Mouse (Mus musculus) midbrain, embryonic 12.5 days (tissue): Measurements from ENCODE around the gene Atf6b. TPM values are rescaled to one million over a fixed set of nuclear protein-coding genes. Genes with fewer than 3 reads are reported as not detected.

Source experiments
- ATAC-seq: fragments of 200-750 bp; cut with Nextera tagmentation; 2 replicates; pipeline ENCODE4 v1.8.0; 2017; ENCODE audit warnings: low read depth, moderate TSS enrichment, moderate library complexity; ENCODE audit not compliant: low FRiP score
- H3K27ac ChIP-seq: fragments of 300-500 bp; sonication (generic); replicated peaks from 2 replicates; pipeline ENCODE4 v1.5.1; 2016; ENCODE audit warnings: mild to moderate bottlenecking
- H3K27me3 ChIP-seq: fragments of 300-500 bp; sonication (generic); 2 replicates; pipeline ENCODE4 v1.6.1; 2016; ENCODE audit warnings: mild to moderate bottlenecking
- H3K36me3 ChIP-seq: fragments of 300-500 bp; sonication (generic); 2 replicates; pipeline ENCODE4 v1.6.1; 2016
- H3K4me1 ChIP-seq: fragments of 300-500 bp; sonication (generic); 2 replicates; pipeline ENCODE4 v1.6.1; 2016
- H3K4me2 ChIP-seq: fragments of 300-500 bp; sonication (generic); replicated peaks from 2 replicates; pipeline ENCODE4 v1.6.1; 2016; ENCODE audit warnings: mild to moderate bottlenecking, moderate library complexity
- H3K4me3 ChIP-seq: fragments of 300-500 bp; sonication (generic); 2 replicates; pipeline ENCODE4 v1.5.1; 2016; ENCODE audit warnings: mild to moderate bottlenecking
- H3K9ac ChIP-seq: fragments of 300-500 bp; sonication (generic); replicated peaks from 2 replicates; pipeline ENCODE4 v1.6.1; 2016; ENCODE audit warnings: mild to moderate bottlenecking, moderate library complexity
- H3K9me3 ChIP-seq: fragments of 300-500 bp; sonication (generic); 2 replicates; pipeline ENCODE4 v1.6.1; 2016; ENCODE audit warnings: mild to moderate bottlenecking
- WGBS: fragments of 180-500 bp; shearing (Covaris S2); methylation state at CpG from one replicate; pipeline ENCODE4 v1.1.7; 2016; 5-methylcytosine and 5-hydroxymethylcytosine counted together
- polyA plus RNA-seq: library from polyadenylated mRNA; unstranded; fragments of >200 nt; fragmentation: Nextera tagmentation; extraction: Ambion mirVana; gene quantifications from 2 replicates; pipeline ENCODE4 v1.2.1, GENCODE M21; 2016

Gene Atf6b
- 116 and 121 TPM in 2 replicates for polyA plus RNA-seq

DNA sequence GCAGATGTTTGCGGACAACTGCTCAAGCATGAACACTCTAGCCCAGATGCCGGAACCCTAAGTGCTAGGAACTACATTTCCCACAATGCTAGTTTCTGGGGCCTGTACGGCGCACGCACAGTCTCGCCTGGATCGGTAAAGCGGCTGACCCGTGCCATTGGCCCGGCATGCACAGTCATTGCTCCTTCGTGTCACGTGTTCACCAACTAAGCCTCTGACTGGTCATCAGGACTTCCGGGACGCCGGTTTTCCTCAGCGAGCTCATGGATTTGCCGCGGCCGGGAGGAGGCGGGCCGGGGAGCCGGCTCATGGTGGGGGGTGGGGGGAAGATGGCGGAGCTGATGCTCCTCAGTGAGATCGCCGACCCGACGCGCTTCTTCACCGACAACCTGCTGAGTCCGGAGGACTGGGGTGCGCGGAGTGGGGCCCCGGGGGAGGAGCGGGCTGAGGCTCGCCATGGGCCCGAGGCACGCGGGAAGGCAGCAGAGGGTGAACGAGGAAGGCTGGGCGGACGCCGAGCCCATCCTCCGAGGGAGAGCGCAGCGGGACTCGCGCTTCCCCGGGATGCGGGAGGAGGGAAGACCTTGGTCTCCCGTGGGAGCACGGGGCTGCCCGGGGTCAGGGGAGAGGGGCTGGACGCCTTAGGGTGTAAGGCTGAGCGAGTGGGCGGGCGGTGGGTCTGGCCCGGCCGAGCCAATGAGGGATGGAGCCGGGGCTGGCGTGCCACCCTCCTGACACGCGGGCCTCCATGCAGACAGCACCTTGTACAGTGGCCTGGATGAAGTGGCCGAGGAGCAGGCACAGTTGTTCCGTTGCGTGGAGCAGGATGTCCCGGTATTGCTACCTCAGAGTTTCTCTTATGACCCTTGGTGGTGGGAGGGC lies at the start of gene Atf6b:
Gene Atf6b, plus strand, starts transcription at position 241 of the 882 bp plus-strand sequence.
- WGBS = 1% methylated on average over 66 of the region's 66 CpGs
- Histone ChIP-seq H3K27ac (peak within 1 kb of the TSS; percentile 80), H3K4me3 (peak within 1 kb of the TSS; percentile 97)

DNA sequence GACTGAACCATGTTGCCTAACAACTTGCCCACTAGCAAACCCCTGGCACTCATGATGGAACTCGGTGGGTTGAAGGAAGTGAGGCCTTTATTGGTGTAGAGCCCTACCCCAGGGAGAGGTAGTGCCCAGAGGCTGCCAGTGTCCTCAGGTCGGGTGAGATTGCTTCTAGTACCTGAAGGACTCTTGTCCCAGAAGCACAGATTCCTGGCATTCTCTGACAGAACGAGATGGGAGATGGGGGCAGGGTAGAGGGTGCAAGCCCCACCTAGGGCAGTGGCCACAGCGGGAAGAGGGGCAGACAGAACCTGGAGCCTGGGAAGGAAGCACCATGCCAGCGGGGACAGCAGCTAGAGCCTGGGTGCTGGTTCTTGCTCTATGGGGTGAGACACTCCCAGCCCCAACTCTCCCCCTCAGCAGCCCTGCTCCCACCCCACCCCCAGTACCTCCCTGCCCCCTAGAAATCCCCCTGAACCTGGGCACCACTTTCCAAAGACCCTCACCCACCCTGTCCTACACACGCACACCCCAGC lies 49.3 kb upstream of the Atf6b start, which contains the start of gene Ager:
Gene Ager, plus strand, starts transcription at position 297 of the 530 bp plus-strand sequence.
- no peak within 1 kb of the TSS for H3K4me3 ChIP-seq
- 21% methylated on average over 5 of the region's 6 CpGs for WGBS

More for the DNA sequence above, at the start of gene Atf6b:
- peaks cover 36% of the 10 kb centered on the region for H3K4me1 ChIP-seq
- peak within 1 kb of the TSS; percentile 84 for H3K4me2 ChIP-seq
- no peaks in the 10 kb centered on the region for H3K9me3 ChIP-seq
- H3K9ac ChIP-seq = peak within 1 kb of the TSS; percentile 94
- no peaks in the 10 kb centered on the region for H3K27me3 ChIP-seq
- H3K36me3 ChIP-seq = peaks cover 34% of the 10 kb centered on the region
- peak; percentile 96 for ATAC-seq

DNA sequence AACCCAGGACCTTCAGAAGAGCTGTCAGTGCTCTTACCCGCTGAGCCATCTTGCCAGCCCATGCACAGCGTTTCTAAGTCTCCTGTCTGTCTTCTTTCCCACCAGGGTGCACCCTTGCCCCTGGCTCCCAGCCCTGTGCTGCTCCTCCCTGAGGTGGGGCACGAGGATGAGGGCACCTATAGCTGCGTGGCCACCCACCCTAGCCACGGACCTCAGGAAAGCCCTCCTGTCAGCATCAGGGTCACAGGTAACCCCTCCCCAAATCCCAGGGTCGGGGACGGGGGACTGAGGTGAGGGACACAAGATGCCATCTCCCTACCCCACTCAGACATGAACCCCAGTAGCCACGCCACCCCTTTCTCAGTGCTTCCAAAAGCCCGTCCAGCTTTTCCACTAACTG lies 47.1 kb upstream of the Atf6b start:
- 73% methylated on average over 9 of the region's 9 CpGs for WGBS
- H3K4me2 ChIP-seq = no peak overlapping the region
- H3K36me3 ChIP-seq = peaks cover 38% of the 10 kb centered on the region
- no peak overlapping the region for H3K9ac ChIP-seq
- H3K9me3 ChIP-seq = no peaks in the 10 kb centered on the region
- ATAC-seq = no peak
- no peaks in the 10 kb centered on the region for H3K27me3 ChIP-seq
- peaks cover 42% of the 10 kb centered on the region for H3K4me1 ChIP-seq
- no peak overlapping the region for H3K27ac ChIP-seq
- no peak overlapping the region for H3K4me3 ChIP-seq

More for the DNA sequence above, 49.3 kb upstream of the Atf6b start, which contains the start of gene Ager:
- Histone ChIP-seq H3K4me2 (no peak within 1 kb of the TSS), H3K36me3 (peaks cover 45% of the 10 kb centered on the region), H3K9me3 (no peaks in the 10 kb centered on the region), H3K4me1 (peaks cover 56% of the 10 kb centered on the region), H3K27me3 (no peaks in the 10 kb centered on the region), H3K9ac (peak within 1 kb of the TSS; percentile 34), H3K27ac (peak within 1 kb of the TSS; percentile 39)
- ATAC-seq = no peak

DNA sequence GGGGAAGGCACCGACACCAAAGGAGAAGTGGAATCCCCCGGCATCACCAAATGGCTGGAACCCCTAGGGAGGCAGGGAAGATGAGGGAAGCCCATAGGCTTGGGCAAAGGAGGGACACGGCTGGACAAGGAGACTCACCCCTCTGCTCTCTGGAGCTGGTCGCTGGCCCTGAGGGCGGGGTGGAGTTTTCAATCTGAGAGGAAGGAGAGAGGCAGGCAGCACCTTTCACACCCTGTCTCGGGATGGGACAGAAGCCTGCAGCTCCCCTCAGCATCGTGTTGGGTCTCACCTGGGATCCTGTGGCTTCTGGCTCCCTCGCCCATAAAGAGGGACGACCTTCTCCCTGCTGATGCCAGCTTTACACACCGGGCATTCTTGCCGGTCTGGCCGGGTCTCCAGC lies 45.1 kb upstream of the Atf6b start:
- ATAC-seq = no peak

DNA sequence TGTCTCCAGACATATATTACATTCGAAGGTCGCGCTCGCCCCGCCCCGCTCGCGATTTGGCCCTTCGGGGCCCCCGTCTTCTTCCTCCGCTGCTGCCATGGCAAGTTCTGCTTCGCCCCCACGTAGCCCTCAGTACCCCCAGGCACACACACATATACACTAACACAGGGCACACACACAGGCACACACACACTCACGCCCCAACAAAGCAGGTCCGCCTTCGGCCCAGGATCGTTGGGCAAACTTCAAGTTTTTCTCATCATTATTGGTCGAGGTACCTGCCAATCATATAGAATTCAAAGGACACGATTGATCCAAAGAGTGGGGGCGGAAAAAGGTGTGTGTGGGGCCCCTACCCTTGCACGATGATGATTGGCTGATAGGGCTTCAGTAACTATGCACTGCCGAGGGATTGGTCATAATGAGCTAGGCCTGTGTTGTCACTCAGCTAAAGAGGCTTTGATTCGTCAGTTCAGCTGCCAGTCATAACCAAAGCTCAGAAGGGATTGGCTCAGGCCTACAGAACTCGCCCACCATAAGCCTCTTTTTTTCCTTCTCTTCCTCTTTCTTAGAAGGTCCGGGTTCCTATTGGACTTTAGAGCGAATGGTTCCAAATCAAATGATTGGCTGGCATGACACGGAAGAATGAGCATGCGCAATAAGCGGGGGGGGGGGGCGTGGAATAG lies 43.4 kb upstream of the Atf6b start, which contains the start of gene Rnf5:
Gene Rnf5, minus strand, starts transcription at position 316 of the 686 bp plus-strand sequence.
- no peaks in the 10 kb centered on the region for H3K27me3 ChIP-seq
- peak within 1 kb of the TSS; percentile 99 for H3K4me2 ChIP-seq
- H3K9ac ChIP-seq = peak within 1 kb of the TSS; percentile 99
- peaks cover 46% of the 10 kb centered on the region for H3K4me1 ChIP-seq
- peaks cover 28% of the 10 kb centered on the region for H3K36me3 ChIP-seq
- H3K9me3 ChIP-seq = no peaks in the 10 kb centered on the region
- WGBS = under 1% methylated on average over 30 of the region's 30 CpGs
- peak within 1 kb of the TSS; percentile 94 for H3K27ac ChIP-seq
- ATAC-seq = peak; percentile 94
- H3K4me3 ChIP-seq = peak within 1 kb of the TSS; percentile 99

More for the DNA sequence above, 45.1 kb upstream of the Atf6b start:
- H3K27ac ChIP-seq = no peak overlapping the region
- no peaks in the 10 kb centered on the region for H3K27me3 ChIP-seq
- peaks cover 24% of the 10 kb centered on the region for H3K36me3 ChIP-seq
- no peak overlapping the region for H3K4me3 ChIP-seq
- no peaks in the 10 kb centered on the region for H3K9me3 ChIP-seq
- 90% methylated on average over 12 of the region's 12 CpGs for WGBS
- peak overlapping the region; percentile 72; the same call in 1 of the 2 replicates for H3K9ac ChIP-seq
- H3K4me1 ChIP-seq = peaks cover 40% of the 10 kb centered on the region
- H3K4me2 ChIP-seq = peak overlapping the region; percentile 71

DNA sequence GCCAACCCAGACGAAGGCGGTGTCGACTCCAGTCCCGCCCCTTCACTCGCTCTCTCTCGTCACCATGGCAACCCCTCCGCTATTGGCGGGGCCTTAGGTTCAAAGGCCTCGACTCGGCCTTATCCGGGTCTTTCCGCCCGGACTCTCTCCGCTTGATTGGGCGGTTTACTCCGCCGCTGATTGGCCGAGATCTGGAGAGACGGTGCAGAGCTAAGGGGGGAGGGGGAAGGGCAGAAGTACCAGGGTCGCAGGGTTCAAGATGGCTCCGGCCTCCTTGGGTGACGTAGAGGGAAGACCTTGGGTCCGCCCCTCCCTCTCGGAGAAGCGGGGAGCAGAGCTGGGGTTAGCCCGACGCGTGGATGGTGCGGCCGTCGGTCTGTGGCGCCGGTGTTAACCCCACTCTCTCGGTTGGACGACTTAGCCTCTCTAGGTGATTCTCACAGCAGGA lies 42.9 kb upstream of the Atf6b start, which contains the start of gene Agpat1:
Gene Agpat1, plus strand, starts transcription at position 202 of the 448 bp plus-strand sequence.
- Histone ChIP-seq H3K4me1 (peaks cover 49% of the 10 kb centered on the region), H3K36me3 (peaks cover 28% of the 10 kb centered on the region), H3K4me3 (peak within 1 kb of the TSS; percentile 99), H3K27ac (peak within 1 kb of the TSS; percentile 94), H3K9me3 (no peaks in the 10 kb centered on the region), H3K27me3 (no peaks in the 10 kb centered on the region), H3K9ac (peak within 1 kb of the TSS; percentile 99), H3K4me2 (peak within 1 kb of the TSS; percentile 99)
- WGBS = 1% methylated on average over 32 of the region's 35 CpGs
- ATAC-seq = peak; percentile 88

DNA sequence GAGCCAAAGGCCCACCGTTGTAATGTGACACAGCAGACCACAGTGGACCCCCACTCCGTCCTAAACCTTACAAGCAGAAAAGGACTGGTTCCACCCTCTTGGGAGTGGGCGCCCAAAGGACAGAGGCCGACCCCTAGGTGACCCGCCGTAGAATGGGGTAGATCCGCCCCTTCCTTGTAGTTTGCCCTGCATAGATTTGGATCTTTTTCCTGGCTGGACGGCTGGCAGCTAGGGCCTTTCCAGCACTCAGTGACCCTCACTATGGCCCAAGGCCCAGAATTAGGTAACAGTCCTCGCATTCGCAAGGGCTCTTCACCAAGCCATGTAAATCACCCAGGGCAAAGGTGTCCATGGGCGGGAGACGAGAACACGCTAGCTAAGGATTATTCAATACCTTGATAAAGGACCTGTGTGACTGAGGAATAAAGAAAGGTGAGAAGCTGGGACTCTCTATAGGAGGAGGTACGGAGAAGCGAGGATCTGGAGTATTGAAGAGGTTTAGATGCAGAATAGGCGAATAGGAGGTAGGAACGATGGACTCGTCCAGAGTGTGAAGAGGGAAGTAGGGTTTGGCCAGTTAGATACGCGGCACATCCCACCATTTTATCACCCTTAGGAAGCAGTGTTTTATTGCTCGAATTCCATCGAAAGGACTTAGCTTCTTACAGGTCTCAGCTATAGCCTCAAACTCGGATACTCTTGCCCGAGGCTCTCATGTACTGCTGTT lies 42.3 kb upstream of the Atf6b start:
- peak overlapping the region; percentile 99 for H3K4me3 ChIP-seq
- WGBS = 16% methylated on average over 24 of the region's 24 CpGs
- H3K27ac ChIP-seq = peak overlapping the region; percentile 94
- H3K4me1 ChIP-seq = peaks cover 49% of the 10 kb centered on the region
- H3K9ac ChIP-seq = peak overlapping the region; percentile 99
- peaks cover 28% of the 10 kb centered on the region for H3K36me3 ChIP-seq
- no peaks in the 10 kb centered on the region for H3K9me3 ChIP-seq
- H3K4me2 ChIP-seq = peak overlapping the region; percentile 99
- no peak; the same call in 1 of the 2 replicates for ATAC-seq
- H3K27me3 ChIP-seq = no peaks in the 10 kb centered on the region

DNA sequence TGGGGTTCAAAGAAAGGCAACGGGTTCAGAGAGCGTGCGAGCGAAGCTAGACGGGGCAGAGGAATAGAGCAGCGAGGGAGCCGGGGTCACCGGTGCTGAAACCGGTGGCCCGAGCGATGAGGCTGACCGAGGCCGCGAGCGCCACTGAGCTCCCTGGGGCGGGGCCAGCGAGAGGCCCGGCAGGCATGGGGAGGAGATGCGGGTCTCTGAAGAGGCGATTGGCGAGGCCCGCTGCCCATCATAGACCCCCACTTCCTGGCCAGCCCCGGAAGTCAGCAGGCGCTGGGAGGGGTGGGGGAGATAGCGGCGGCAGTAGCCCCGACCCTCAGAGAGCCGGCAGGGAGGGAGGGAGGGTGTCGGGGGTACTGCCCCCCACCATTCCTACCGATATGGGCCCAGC lies 41.3 kb upstream of the Atf6b start:
- WGBS = 0% methylated on average over 27 of the region's 30 CpGs

DNA sequence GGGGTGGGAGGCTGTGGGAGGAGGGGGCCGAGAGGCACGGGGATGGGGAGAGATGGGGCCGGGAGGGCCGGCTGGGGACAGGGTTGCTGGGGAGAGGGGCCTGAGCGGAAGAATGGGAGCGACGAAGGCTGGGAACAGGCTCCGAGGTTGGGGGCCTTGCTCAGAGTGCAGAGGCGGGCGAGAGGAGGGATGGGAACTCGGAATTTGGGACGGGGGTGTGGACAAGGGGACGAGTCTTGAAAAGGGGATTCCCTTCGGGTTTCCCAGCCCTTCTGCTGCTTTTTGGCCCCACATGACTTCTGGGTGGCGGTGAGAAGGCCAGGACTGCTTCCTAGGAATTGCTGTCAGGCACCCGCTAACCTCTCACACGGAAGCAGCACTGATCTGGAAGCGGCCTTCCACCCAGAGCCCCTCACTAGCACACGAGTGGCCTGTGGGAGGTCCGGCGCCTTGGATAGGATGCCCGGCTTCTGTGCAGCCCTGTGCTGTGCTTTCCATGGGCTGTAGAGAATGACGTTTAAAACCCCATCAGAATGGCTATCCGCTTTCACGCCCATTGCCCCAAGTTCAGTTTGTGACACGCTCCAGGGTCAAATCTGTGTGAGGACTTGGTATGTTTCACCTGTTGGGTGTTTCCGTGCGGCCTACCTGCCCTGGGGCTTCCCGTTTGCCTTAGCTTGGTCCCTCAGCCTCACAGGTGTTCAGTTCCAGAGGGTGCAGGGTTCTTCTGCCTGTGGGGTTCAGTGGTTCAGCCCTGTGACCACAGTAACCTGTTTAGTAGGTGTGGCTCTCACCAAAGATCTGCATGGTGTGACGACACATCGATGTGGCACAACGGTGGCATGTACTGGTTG lies 40.5 kb upstream of the Atf6b start:
- Histone ChIP-seq H3K4me3 (peak overlapping the region; percentile 99), H3K27ac (peak overlapping the region; percentile 94), H3K9ac (peak overlapping the region; percentile 99), H3K9me3 (no peaks in the 10 kb centered on the region), H3K36me3 (peaks cover 23% of the 10 kb centered on the region), H3K27me3 (no peaks in the 10 kb centered on the region), H3K4me2 (peak overlapping the region; percentile 99), H3K4me1 (peaks cover 49% of the 10 kb centered on the region)
- 17% methylated on average over 32 of the region's 32 CpGs for WGBS
- no peak for ATAC-seq

More for the DNA sequence above, 41.3 kb upstream of the Atf6b start:
- ATAC-seq = peak; percentile 52
- H3K4me1 ChIP-seq = peaks cover 49% of the 10 kb centered on the region
- peak overlapping the region; percentile 99 for H3K4me3 ChIP-seq
- peak overlapping the region; percentile 99 for H3K4me2 ChIP-seq
- H3K27ac ChIP-seq = peak overlapping the region; percentile 94
- H3K9ac ChIP-seq = peak overlapping the region; percentile 99
- H3K27me3 ChIP-seq = no peaks in the 10 kb centered on the region
- H3K9me3 ChIP-seq = no peaks in the 10 kb centered on the region
- peaks cover 23% of the 10 kb centered on the region for H3K36me3 ChIP-seq

DNA sequence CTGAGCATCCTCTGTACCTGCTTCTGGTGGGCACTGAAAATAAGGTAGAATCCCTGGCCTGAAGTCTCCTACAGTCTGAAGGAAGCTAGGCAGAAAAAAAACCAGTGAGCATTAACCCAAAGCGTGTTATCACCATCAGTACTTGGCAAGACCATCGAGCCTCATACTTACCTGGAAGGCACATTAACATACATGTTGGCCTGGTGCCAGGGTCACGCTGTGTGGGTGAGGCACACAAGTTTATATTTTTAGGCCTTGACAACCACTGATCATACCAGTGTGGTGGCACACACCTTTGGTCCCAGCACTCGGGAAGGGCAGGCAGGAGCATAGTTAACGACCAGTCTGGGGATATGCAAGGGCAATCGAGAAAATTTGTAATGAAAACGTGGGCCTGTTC lies 38.9 kb upstream of the Atf6b start:
- Histone ChIP-seq H3K9me3 (no peaks in the 10 kb centered on the region), H3K4me1 (peaks cover 38% of the 10 kb centered on the region), H3K9ac (no peak overlapping the region), H3K4me3 (no peak overlapping the region), H3K4me2 (peak overlapping the region; percentile 1; the same call in 1 of the 2 replicates), H3K27ac (no peak overlapping the region), H3K27me3 (no peaks in the 10 kb centered on the region), H3K36me3 (peaks cover 32% of the 10 kb centered on the region)
- ATAC-seq = no peak
- 91% methylated on average over 7 of the region's 7 CpGs for WGBS
